Mouse (Mus musculus) thymus, adult 2 months (tissue): ENCODE measurements around the gene Evx1.

Experiments used
- CTCF ChIP-seq: fragments of 200-500 bp; IDR thresholded peaks from 2 replicates; pipeline ENCODE4 v1.5.1; 2012; ENCODE audit warnings: mild to moderate bottlenecking, control low read depth, low read length, moderate library complexity, borderline replicate concordance; ENCODE audit not compliant: control insufficient read depth, poor library complexity, insufficient read depth; ENCODE audit errors: extremely low read depth
- POLR2A ChIP-seq: fragments of 200-500 bp; IDR thresholded peaks from 2 replicates; pipeline ENCODE4 v1.6.1; 2012; ENCODE audit warnings: mild to moderate bottlenecking, low read length, control low read depth, moderate library complexity; ENCODE audit not compliant: control insufficient read depth, poor library complexity, insufficient read depth; ENCODE audit errors: extremely low read depth

GRCm38 (mm10) chr6:52316413-52317184 is 3.3 kb downstream of the Evx1 start:
- TF ChIP-seq CTCF = no peak
- TF ChIP-seq POLR2A = no peak
